Mouse (Mus musculus): ENCODE results near the gene Zfp740. TPM values are rescaled to one million over a fixed set of nuclear protein-coding genes. Genes with fewer than 3 reads are reported as not detected.

The Zfp740 gene
- polyA plus RNA-seq, 1 experiment = 45.8 TPM

GRCm38 (mm10) chr15:102232764-102233163 is 29.7 kb downstream of the Zfp740 start:
- H3ac ChIP-seq (ENCODE audit: control insufficient read depth, insufficient read length, low read depth) = no peak overlapping the region
- peaks cover 46% of the 10 kb centered on the region for H3K36me3 ChIP-seq (ENCODE audit: control insufficient read depth, insufficient read depth)
- H3K27me3 ChIP-seq (ENCODE audit: control insufficient read depth, insufficient read depth, insufficient read length) = no peaks in the 10 kb centered on the region
- peaks cover 14% of the 10 kb centered on the region for H3K79me3 ChIP-seq (ENCODE audit: low read depth)
- no peak overlapping the region for H3K4me3 ChIP-seq (ENCODE audit: insufficient read depth, poor library complexity, severe bottlenecking)
- TF ChIP-seq MYOG (IDR thresholded peaks at IDR 0.05; ENCODE audit: control insufficient read depth, extremely low read depth, insufficient read length) = no peak
- TF ChIP-seq USF1 (IDR thresholded peaks at IDR 0.05; ENCODE audit: low read depth) = peak; percentile 48
- peak; percentile 68 for TF ChIP-seq FOSL1 (IDR thresholded peaks at IDR 0.05; ENCODE audit: insufficient read depth, low read length, poor library complexity, severe bottlenecking)
- peak; percentile 99 for TF ChIP-seq CEBPB (IDR thresholded peaks at IDR 0.05; ENCODE audit: low read depth)
- TF ChIP-seq MAX (IDR thresholded peaks at IDR 0.05) = no peak
- TF ChIP-seq MYOD1 (IDR thresholded peaks at IDR 0.05; ENCODE audit: control insufficient read depth, insufficient read length, low read depth) = no peak
- no peak for TF ChIP-seq CTCF (IDR thresholded peaks at IDR 0.05; ENCODE audit: control insufficient read depth, insufficient read depth, insufficient read length)
- peaks cover 25% of the 10 kb centered on the region for H3K79me2 ChIP-seq (ENCODE audit: control insufficient read depth, insufficient read depth)

- H3K36me3 ChIP-seq (ENCODE audit: control insufficient read depth, insufficient read depth) = peaks cover 57% of the 10 kb centered on the region
- no peak for TF ChIP-seq FOSL1 (IDR thresholded peaks at IDR 0.05; ENCODE audit: insufficient read depth, low read length, poor library complexity, severe bottlenecking)
- no peak for TF ChIP-seq CEBPB (IDR thresholded peaks at IDR 0.05; ENCODE audit: low read depth)
- TF ChIP-seq MAX (IDR thresholded peaks at IDR 0.05) = no peak
- TF ChIP-seq MYOG (IDR thresholded peaks at IDR 0.05; ENCODE audit: control insufficient read depth, extremely low read depth, insufficient read length) = no peak
- no peak for TF ChIP-seq USF1 (IDR thresholded peaks at IDR 0.05; ENCODE audit: low read depth)
- TF ChIP-seq MYOD1 (IDR thresholded peaks at IDR 0.05; ENCODE audit: control insufficient read depth, insufficient read length, low read depth) = no peak
- TF ChIP-seq CTCF (IDR thresholded peaks at IDR 0.05; ENCODE audit: control insufficient read depth, insufficient read depth, insufficient read length) = no peak
- no peak overlapping the region for H3ac ChIP-seq (ENCODE audit: control insufficient read depth, insufficient read length, low read depth)
- H3K4me3 ChIP-seq (ENCODE audit: insufficient read depth, poor library complexity, severe bottlenecking) = no peak overlapping the region
- no peaks in the 10 kb centered on the region for H3K27me3 ChIP-seq (ENCODE audit: control insufficient read depth, insufficient read depth, insufficient read length)
- H3K79me3 ChIP-seq (ENCODE audit: low read depth) = peaks cover 7% of the 10 kb centered on the region
- H3K79me2 ChIP-seq (ENCODE audit: control insufficient read depth, insufficient read depth) = peaks cover 14% of the 10 kb centered on the region
Measured at GRCm38 (mm10) chr15:102233896-102234295, 30.8 kb downstream of the Zfp740 start.

- no peaks in the 10 kb centered on the region for H3K79me3 ChIP-seq (ENCODE audit: low read depth)
- no peaks in the 10 kb centered on the region for H3K27me3 ChIP-seq (ENCODE audit: control insufficient read depth, insufficient read depth, insufficient read length)
- H3K79me2 ChIP-seq (ENCODE audit: control insufficient read depth, insufficient read depth) = peaks cover 8% of the 10 kb centered on the region
- TF ChIP-seq CTCF (IDR thresholded peaks at IDR 0.05; ENCODE audit: control insufficient read depth, insufficient read depth, insufficient read length) (no peak), USF1 (IDR thresholded peaks at IDR 0.05; ENCODE audit: low read depth) (no peak), MYOD1 (IDR thresholded peaks at IDR 0.05; ENCODE audit: control insufficient read depth, insufficient read length, low read depth) (no peak), FOSL1 (IDR thresholded peaks at IDR 0.05; ENCODE audit: insufficient read depth, low read length, poor library complexity, severe bottlenecking) (no peak), MYOG (IDR thresholded peaks at IDR 0.05; ENCODE audit: control insufficient read depth, extremely low read depth, insufficient read length) (no peak), CEBPB (IDR thresholded peaks at IDR 0.05; ENCODE audit: low read depth) (no peak), MAX (IDR thresholded peaks at IDR 0.05) (no peak)
- peaks cover 69% of the 10 kb centered on the region for H3K36me3 ChIP-seq (ENCODE audit: control insufficient read depth, insufficient read depth)
- no peak overlapping the region for H3ac ChIP-seq (ENCODE audit: control insufficient read depth, insufficient read length, low read depth)
- H3K4me3 ChIP-seq (ENCODE audit: insufficient read depth, poor library complexity, severe bottlenecking) = no peak overlapping the region
Measured at GRCm38 (mm10) chr15:102235371-102236027, 32.5 kb downstream of the Zfp740 start.

DNA sequence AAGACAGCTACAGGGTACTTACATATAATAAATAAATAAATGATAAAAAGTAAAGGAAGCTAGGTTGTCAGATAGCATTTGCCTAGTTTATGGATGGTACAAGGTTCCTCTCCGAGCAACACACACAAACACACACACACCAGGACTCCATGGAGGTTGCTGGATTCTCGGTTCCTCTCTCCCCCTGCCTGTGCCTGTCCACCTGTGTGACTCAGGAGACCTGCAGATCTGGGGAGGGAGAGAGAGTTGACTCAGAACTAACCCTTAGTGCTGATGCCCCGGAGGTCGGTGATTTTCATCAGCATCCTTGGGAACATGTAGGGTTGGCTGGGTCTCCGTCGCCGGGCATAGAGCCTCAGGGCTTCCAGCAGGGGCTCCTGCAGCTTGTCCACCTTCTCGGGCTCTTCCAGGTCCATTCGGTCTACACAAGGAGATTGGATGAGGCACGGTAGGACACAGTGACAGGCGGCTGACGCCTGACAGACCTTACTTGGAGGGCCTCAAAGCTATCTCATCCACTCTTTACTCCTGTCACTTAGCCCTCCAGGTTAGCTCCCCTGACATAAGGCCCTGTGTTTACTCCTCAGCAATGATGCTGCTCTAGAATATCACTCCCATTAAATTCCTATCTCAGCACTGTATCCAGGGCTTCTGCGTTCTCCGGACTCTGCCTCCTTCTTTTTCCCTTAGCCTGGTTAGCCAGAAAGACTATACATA is 35.7 kb downstream of the Zfp740 start:
- peaks cover 26% of the 10 kb centered on the region for H3K79me3 ChIP-seq (ENCODE audit: low read depth)
- H3K27me3 ChIP-seq (ENCODE audit: control insufficient read depth, insufficient read depth, insufficient read length) = no peaks in the 10 kb centered on the region
- no peak overlapping the region for H3ac ChIP-seq (ENCODE audit: control insufficient read depth, insufficient read length, low read depth)
- peaks cover 40% of the 10 kb centered on the region for H3K79me2 ChIP-seq (ENCODE audit: control insufficient read depth, insufficient read depth)
- no peak for TF ChIP-seq MAX (IDR thresholded peaks at IDR 0.05)
- TF ChIP-seq CEBPB (IDR thresholded peaks at IDR 0.05; ENCODE audit: low read depth) = no peak
- no peak for TF ChIP-seq CTCF (IDR thresholded peaks at IDR 0.05; ENCODE audit: control insufficient read depth, insufficient read depth, insufficient read length)
- no peak for TF ChIP-seq MYOD1 (IDR thresholded peaks at IDR 0.05; ENCODE audit: control insufficient read depth, insufficient read length, low read depth)
- TF ChIP-seq FOSL1 (IDR thresholded peaks at IDR 0.05; ENCODE audit: insufficient read depth, low read length, poor library complexity, severe bottlenecking) = no peak
- TF ChIP-seq USF1 (IDR thresholded peaks at IDR 0.05; ENCODE audit: low read depth) = no peak
- no peak for TF ChIP-seq MYOG (IDR thresholded peaks at IDR 0.05; ENCODE audit: control insufficient read depth, extremely low read depth, insufficient read length)
- H3K36me3 ChIP-seq (ENCODE audit: control insufficient read depth, insufficient read depth) = peaks cover 85% of the 10 kb centered on the region
- H3K4me3 ChIP-seq (ENCODE audit: insufficient read depth, poor library complexity, severe bottlenecking) = no peak overlapping the region

DNA sequence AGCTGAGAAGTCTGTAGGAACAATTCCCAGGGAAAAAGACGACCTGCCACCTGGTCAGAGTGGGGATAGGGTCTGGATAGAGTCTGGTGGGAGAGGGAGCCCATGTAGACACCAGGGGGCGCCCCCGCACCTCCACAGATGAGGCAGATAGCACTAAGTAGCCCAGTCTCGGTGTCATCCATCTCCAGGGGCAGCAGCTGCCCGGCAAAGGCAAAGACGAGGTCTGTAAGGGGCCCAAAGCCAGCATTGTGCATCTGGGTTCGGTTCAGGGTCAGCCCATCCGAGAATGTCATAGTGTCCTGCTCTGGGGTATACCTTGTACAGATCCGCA is 36.2 kb downstream of the Zfp740 start:
- TF ChIP-seq CTCF (IDR thresholded peaks at IDR 0.05; ENCODE audit: control insufficient read depth, insufficient read depth, insufficient read length) (peak; percentile 89), CEBPB (IDR thresholded peaks at IDR 0.05; ENCODE audit: low read depth) (no peak)
- Histone ChIP-seq H3K4me3 (ENCODE audit: insufficient read depth, poor library complexity, severe bottlenecking) (no peak overlapping the region), H3ac (ENCODE audit: control insufficient read depth, insufficient read length, low read depth) (no peak overlapping the region), H3K27me3 (ENCODE audit: control insufficient read depth, insufficient read depth, insufficient read length) (no peaks in the 10 kb centered on the region), H3K79me3 (ENCODE audit: low read depth) (peaks cover 29% of the 10 kb centered on the region), H3K36me3 (ENCODE audit: control insufficient read depth, insufficient read depth) (peaks cover 80% of the 10 kb centered on the region), H3K79me2 (ENCODE audit: control insufficient read depth, insufficient read depth) (peaks cover 46% of the 10 kb centered on the region)

Data from C2C12 (cell line).